Mouse (Mus musculus) heart, postnatal 14 days (tissue): ENCODE measurements around the gene Angptl4. TPM values are rescaled to one million over a fixed set of nuclear protein-coding genes. Genes with fewer than 3 reads are reported as not detected.

Source experiments
- DNase-seq, 2 experiments: peaks; one replicate each; pipeline ENCODE4 v3.0.0; 2021 to 2022
- intact Hi-C: fragments of 180-260 bp; cut with DNase I; formaldehyde crosslinking; loops from one replicate; pipeline ENCODE4 v1.15.1; 2025
- total RNA-seq, 2 experiments: library from RNA; stranded (reverse); gene quantifications; 2 replicates each; pipeline ENCODE4 v1.2.3; 2021

Angptl4 gene
- total RNA-seq, 2 experiments from 2014 or later = 20.5 to 31.6 TPM

- intact Hi-C loops = loop anchor here (10.0 kb wide), 1 partner anchor 273 kb away; no protein-coding TSS in a partner anchor
- no peak for DNase-seq
Measured at GRCm38 (mm10) chr17:33807181-33807888, 25.7 kb upstream of the Angptl4 start.

DNA sequence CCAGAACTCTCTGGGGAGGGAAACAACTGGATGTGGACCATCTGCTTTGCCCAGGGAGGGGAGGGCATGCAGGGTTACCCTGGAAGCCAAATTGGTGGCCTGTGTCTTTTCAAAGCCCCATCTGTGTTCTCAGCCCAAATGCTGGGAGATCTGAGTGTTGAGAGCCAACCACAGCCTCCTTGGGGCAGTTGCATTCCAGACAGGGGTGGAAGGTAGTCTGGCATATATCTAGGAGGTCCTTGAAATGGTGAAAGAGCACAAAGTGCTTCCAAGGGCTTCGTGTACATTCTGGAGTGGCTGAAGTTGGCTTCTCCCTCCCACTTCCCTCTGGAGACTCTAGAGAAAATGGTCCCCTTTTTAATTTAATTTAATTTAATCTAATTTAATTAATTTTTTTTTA is 23.1 kb upstream of the Angptl4 start:
- no peak for DNase-seq
- intact Hi-C loops = loop anchor here (5.0 to 10.0 kb wide), 4 partner anchors 77 to 367 kb away; no protein-coding TSS in a partner anchor

DNA sequence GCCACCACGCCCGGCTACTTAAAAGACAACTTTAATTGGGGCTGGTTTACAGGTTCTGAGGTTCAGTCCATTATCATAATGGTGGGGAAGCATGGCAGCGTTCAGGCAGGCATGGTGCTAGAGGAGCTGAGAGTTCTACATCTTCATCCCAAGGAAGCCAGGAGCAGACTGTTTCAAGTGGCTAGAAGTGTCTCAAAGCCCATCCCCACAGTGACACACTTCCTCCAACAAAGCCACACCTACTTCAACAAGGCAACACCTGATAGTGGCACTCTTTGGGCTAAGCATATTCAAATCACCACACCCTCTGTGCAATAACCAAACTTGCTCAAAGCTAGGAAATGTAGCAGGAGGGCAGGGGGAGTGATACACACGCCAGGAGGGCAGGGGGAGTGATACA is 22.6 kb upstream of the Angptl4 start:
- no peak for DNase-seq
- intact Hi-C loops = loop anchor here (5.0 to 10.0 kb wide), 4 partner anchors 77 to 367 kb away; no protein-coding TSS in a partner anchor

DNA sequence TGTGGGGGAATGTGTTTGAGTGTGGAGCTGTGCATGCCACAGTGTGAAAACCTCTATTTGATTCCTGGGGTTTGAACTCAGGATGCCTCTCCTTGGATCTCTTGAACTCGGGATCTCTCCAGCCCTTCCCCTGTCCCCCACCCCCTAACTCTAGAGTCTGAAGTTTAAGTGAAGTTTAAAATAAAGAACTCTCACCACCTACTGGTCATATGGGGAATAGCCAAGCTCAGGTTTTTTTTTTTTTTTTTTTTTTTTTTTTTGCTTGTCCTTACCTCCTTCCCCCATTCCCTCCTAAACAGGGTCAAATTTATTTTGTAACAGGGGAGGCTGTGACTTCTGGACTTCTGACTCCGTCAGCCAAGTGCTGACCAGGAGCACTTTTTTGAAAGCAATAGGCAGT is 20.6 kb upstream of the Angptl4 start:
- no peak for DNase-seq
- intact Hi-C loops = loop anchor here (5.0 to 10.0 kb wide), 4 partner anchors 75 to 365 kb away; no protein-coding TSS in a partner anchor

GRCm38 (mm10) chr17:33799277-33799676 is 17.6 kb upstream of the Angptl4 start:
- intact Hi-C loops = no loop called here

GRCm38 (mm10) chr17:33798306-33798705 is 16.7 kb upstream of the Angptl4 start:
- intact Hi-C loops = no loop called here

More at GRCm38 (mm10) chr17:33799277-33799676, 17.6 kb upstream of the Angptl4 start:
- DNase-seq = no peak

GRCm38 (mm10) chr17:33788732-33789131 is 7.1 kb upstream of the Angptl4 start:
- intact Hi-C loops = no loop called here
- DNase-seq = no peak

More at GRCm38 (mm10) chr17:33798306-33798705, 16.7 kb upstream of the Angptl4 start:
- peak in 1 of 2 experiments; percentile 60 for DNase-seq

DNA sequence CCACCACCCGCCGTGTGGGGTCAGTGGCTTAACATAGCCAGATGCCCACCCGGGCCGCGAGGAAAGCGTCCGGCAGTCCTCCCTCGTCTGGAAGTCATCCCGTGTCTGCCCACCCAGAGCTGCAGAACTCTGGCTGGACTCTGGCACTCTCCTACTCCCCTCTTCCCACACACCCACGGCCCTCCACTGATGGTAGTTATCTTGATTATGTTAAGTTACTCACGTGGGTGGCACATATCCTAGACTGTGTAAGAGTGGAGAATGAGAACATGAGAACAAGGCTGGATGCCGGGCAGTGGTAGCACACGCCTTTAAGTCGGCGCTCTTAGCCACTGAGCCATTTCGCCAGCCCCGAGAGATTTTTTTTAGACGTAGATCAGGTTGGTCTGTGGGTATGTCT is 4.7 kb upstream of the Angptl4 start:
- intact Hi-C loops = no loop called here
- DNase-seq = no peak

DNA sequence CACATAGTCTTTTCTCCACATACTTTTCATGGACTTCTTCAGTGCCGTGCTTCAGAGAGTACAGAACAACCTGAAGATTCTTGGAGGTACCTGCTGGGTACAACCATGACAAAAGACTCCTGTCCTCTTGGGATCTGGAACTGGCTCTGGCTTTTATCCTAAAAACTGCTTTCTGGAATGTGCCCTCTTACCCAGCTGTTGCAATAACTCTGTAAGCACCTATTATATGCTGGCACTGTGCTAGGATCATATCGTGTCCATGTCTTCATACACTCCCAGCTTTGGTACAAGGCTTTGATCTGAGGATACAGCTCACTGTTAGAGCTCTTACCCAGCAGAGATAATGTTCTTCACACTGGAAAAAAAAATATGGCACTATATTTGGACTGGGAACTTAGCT is 3.3 kb upstream of the Angptl4 start:
- DNase-seq = no peak
- intact Hi-C loops = no loop called here

- intact Hi-C loops = no loop called here
- DNase-seq = peak; percentile 83 to 91
Measured at GRCm38 (mm10) chr17:33783408-33783807, 1.8 kb upstream of the Angptl4 start.

GRCm38 (mm10) chr17:33782067-33782466 is 437 bp upstream of the Angptl4 start:
- intact Hi-C loops = no loop called here
- peak in 1 of 2 experiments; percentile 35 for DNase-seq

DNA sequence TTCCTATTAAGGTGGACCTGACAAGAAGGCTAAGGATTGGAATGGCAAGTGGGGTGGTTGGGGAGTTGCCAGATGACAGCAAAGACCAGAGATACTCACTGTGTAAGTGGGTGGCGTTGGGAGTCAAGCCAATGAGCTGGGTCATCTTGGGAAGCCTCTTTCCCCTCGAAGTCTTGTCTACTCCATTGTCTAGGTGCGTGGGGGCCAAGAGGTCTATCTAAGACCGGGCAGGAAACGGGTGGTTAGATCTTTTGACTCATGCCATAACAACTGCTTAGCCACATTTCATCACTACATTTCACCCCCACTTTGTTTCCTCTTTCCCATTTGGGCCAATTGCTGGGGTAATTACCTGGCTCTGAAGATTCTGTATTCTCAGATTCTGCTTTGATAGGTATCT is 1.2 kb downstream of the Angptl4 start:
- intact Hi-C loops = no loop called here
- peak; percentile 34 to 77 for DNase-seq

- DNase-seq = no peak
- intact Hi-C loops = loop anchor here (2.0 to 10.0 kb wide), 2 partner anchors 15 to 1545 kb away; no protein-coding TSS in a partner anchor
Measured at GRCm38 (mm10) chr17:33779967-33780295, 1.7 kb downstream of the Angptl4 start.

- DNase-seq = peak; percentile 95 to 98
- intact Hi-C loops = loop anchor here (2.0 to 10.0 kb wide), 2 partner anchors 15 to 1545 kb away; no protein-coding TSS in a partner anchor
Measured at GRCm38 (mm10) chr17:33779271-33779966, 2.2 kb downstream of the Angptl4 start.

DNA sequence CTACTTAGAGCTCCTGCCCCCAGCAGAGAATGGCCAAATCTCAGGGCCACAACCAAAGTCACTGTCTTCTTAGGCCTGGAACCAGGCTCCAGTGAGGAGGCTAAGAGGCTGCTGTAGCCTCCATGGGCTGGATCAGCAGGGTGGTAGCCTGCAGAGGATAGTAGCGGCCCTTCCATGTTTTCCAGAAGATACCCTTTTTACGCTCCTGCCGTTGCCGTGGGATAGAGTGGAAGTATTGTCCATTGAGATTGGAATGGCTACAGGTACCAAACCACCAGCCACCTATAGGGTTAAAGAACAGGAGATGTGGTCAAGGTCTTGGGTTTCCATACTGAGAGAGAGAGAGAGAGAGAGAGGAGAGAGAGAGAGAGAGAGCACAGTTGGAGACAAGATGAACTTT is 6.3 kb downstream of the Angptl4 start:
- intact Hi-C loops = loop anchor here (10.0 kb wide), 1 partner anchor 1540 kb away; no protein-coding TSS in a partner anchor
- no peak for DNase-seq

GRCm38 (mm10) chr17:33774573-33775155 is 7.0 kb downstream of the Angptl4 start:
- no peak for DNase-seq
- intact Hi-C loops = loop anchor here (10.0 kb wide), 1 partner anchor 1540 kb away; no protein-coding TSS in a partner anchor

DNA sequence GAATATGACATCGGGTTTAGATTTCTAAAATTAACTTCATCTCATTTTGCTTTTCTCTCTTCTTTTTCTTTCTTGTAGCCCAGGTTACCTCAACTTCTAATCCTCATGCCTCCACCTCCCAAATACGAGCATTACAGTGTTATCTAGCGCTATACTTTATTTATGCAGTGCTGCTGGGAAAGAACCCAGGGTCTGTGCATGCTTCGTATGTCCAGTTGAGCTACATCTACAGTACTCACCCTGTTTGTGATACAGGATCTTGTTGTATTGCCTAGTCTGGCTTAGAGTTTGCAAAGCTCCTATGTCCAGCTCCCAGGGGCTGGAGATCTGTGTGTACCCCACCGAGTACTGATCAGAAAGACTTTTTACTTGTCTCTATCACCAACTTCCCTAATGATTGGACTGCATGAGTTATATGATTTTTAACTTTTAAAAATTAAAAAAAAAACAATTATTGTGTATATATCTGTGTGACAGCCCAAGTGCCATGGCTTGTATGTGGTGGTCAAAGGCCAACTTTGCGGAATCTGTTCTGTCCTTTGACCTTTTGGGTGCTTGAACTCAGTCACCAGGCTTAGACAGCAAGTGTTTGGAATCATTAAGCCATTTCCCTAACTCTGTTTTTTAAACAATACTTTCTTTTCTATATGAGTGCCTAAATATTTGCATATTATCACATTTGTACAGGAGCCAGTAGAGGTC is 7.6 kb downstream of the Angptl4 start:
- intact Hi-C loops = loop anchor here (10.0 kb wide), 1 partner anchor 1539 kb away; no protein-coding TSS in a partner anchor
- DNase-seq = no peak

DNA sequence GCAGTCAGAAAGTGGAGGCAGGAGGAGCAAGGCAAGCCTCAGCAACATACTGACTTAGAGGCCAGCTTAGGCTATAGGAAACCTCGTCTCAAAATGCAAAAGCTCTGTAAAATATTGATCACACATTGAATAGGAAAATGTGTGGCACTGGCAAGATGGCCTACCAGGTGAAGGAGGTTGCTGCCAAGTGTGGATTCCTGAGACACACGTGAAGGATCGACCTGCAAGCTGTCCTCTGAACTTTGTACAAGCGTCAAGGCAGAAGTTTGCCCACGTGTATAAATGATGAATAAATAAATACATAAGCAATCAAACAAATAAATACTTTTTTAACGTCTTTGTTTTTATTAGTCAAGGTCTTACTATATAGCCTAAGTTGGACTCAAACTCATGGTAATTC is 8.2 kb downstream of the Angptl4 start:
- intact Hi-C loops = loop anchor here (10.0 kb wide), 1 partner anchor 1539 kb away; no protein-coding TSS in a partner anchor
- no peak for DNase-seq

DNA sequence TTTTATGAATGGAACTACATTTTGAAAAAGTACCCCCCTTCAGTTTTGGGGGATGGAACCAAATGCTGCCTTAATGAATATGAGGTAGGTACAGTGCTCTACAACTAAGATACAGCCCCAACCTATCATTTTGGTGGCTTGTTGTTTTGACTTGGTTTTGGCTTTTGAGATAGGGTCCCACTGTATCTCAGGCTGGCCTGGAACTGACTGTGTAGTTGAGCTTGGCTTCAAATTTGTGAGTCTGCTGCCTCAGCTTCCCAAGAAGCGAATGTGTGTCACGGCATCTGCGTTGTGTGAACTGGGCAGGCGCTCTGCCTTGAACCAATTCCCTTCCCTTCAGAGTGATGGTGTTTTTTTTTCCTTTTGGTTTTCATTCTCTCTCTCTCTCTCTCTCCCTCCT is 10.0 kb downstream of the Angptl4 start:
- intact Hi-C loops = loop anchor here (10.0 kb wide), 1 partner anchor 1537 kb away; no protein-coding TSS in a partner anchor
- DNase-seq = no peak

DNA sequence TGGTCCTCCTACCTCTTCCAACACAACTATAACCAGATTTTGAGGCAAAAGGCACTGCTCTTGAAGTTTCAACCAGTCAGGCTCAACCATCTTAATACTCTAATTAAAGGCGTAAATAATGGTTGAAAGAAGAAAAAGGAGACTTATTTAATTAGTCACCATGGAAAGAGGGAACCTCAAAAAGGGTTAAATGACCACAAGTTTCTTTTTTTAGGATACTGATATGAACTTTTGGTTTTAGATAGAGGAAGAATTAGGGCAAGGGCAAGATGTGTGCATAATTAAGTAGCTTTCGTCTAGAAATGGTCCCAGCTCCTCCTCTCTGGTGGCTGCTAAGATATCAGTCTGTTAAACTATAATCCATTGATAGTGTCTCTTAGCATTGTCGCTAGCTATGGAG is 15.2 kb downstream of the Angptl4 start:
- intact Hi-C loops = no loop called here

More for the DNA sequence above, 15.2 kb downstream of the Angptl4 start:
- DNase-seq = no peak
